Mouse (Mus musculus): ENCODE measurements at regions not wholly inside any gene's neighbourhood (a gene's known extent, or its start where the extent isn't known, plus 50 kb on each side); places are given as distances from the start of the nearest gene placed in this dataset.

- no peak for DNase-seq (ENCODE audit: low read depth)
- TF ChIP-seq CTCF (IDR thresholded peaks at IDR 0.05; ENCODE audit: borderline replicate concordance, extremely low read depth, insufficient read depth, insufficient read length) (no peak), POLR2A (IDR thresholded peaks at IDR 0.05; ENCODE audit: borderline replicate concordance, extremely low read depth, insufficient read depth, insufficient read length, poor library complexity, severe bottlenecking) (no peak)
These were observed 85.4 kb upstream of the Itprid2 start for GRCm38 (mm10) chr2:79549781-79550180.

DNA sequence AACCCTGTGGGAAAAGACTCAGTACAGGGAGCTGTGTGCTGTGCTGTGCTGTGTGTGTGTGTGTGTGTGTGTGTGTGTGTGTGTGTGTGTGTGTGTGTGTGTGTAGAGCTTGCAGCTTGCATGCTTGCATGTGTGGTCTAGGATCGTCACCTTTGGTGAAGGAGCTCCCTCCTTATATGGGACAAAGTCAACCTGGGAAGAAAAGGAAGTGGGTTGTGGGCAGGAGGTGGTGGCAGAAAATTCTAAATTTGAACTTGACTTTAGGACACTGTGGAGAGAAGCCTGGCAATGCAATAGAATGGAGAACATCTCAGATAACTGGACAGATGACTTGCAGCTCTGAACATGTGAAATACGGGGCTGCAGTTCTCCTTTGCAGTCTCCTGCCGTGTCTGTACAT lies 84.7 kb upstream of the Itprid2 start:
- TF ChIP-seq POLR2A (IDR thresholded peaks at IDR 0.05; ENCODE audit: borderline replicate concordance, extremely low read depth, insufficient read depth, insufficient read length, poor library complexity, severe bottlenecking), result no peak
- no peak for TF ChIP-seq CTCF (IDR thresholded peaks at IDR 0.05; ENCODE audit: borderline replicate concordance, extremely low read depth, insufficient read depth, insufficient read length)
- DNase-seq (ENCODE audit: low read depth), result no peak

DNA sequence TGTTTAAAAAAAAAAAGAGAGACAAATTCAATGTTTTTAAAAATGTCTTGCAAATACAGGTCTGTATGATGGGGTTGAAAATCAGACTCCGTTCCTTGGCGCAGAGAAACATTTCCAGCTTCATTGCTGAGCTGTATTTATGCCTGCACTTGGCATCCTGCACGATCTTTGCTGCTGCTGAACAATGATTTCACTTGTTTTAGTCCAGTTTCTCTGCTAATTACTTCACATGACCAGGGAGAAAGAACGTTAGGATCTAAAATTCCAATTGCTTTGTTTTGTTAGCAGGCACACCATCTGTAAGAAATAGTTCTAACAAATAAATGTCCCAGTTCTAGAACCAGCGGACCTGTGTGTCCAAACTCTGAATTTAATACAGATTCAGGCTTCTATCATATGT lies 82.7 kb upstream of the Itprid2 start:
- peak; percentile 71 for DNase-seq (ENCODE audit: low read depth)

GRCm38 (mm10) chr2:79555395-79555794 lies 79.8 kb upstream of the Itprid2 start:
- TF ChIP-seq POLR2A (IDR thresholded peaks at IDR 0.05; ENCODE audit: borderline replicate concordance, extremely low read depth, insufficient read depth, insufficient read length, poor library complexity, severe bottlenecking) (no peak), CTCF (IDR thresholded peaks at IDR 0.05; ENCODE audit: borderline replicate concordance, extremely low read depth, insufficient read depth, insufficient read length) (no peak)
- no peak for DNase-seq (ENCODE audit: low read depth)

More for the DNA sequence above, 82.7 kb upstream of the Itprid2 start:
- no peak for TF ChIP-seq CTCF (IDR thresholded peaks at IDR 0.05; ENCODE audit: borderline replicate concordance, extremely low read depth, insufficient read depth, insufficient read length)
- no peak for TF ChIP-seq POLR2A (IDR thresholded peaks at IDR 0.05; ENCODE audit: borderline replicate concordance, extremely low read depth, insufficient read depth, insufficient read length, poor library complexity, severe bottlenecking)

GRCm38 (mm10) chr2:79557361-79557760 lies 77.8 kb upstream of the Itprid2 start:
- no peak for TF ChIP-seq CTCF (IDR thresholded peaks at IDR 0.05; ENCODE audit: borderline replicate concordance, extremely low read depth, insufficient read depth, insufficient read length)
- no peak for TF ChIP-seq POLR2A (IDR thresholded peaks at IDR 0.05; ENCODE audit: borderline replicate concordance, extremely low read depth, insufficient read depth, insufficient read length, poor library complexity, severe bottlenecking)
- DNase-seq (ENCODE audit: low read depth), result no peak

GRCm38 (mm10) chr2:79566280-79566933 lies 68.7 kb upstream of the Itprid2 start:
- TF ChIP-seq POLR2A (IDR thresholded peaks at IDR 0.05; ENCODE audit: borderline replicate concordance, extremely low read depth, insufficient read depth, insufficient read length, poor library complexity, severe bottlenecking), result no peak
- no peak for TF ChIP-seq CTCF (IDR thresholded peaks at IDR 0.05; ENCODE audit: borderline replicate concordance, extremely low read depth, insufficient read depth, insufficient read length)
- peak; percentile 37 for DNase-seq (ENCODE audit: low read depth)

- DNase-seq (ENCODE audit: low read depth), result peak; percentile 16
- TF ChIP-seq CTCF (IDR thresholded peaks at IDR 0.05; ENCODE audit: borderline replicate concordance, extremely low read depth, insufficient read depth, insufficient read length), result no peak
- no peak for TF ChIP-seq POLR2A (IDR thresholded peaks at IDR 0.05; ENCODE audit: borderline replicate concordance, extremely low read depth, insufficient read depth, insufficient read length, poor library complexity, severe bottlenecking)
These were observed 67.7 kb upstream of the Itprid2 start for GRCm38 (mm10) chr2:79567413-79567934.

DNA sequence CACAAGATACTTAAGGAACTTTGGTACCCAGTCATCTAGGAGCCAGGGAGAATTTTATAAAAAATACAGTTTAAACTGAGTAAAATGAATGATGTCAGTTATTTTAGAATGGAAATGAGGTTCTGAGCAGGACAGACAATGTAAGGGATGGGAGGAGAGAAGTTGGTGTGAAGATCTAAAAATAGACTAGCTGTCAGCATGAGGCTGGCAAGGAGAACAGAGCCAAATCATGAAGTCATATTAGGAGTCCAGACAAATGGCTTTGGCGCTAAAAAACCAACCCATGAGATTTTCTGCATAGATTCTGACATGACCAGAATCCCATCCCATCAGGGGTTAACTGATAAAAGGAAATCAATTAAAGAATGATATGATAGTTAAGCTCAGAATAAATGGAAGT lies 65.5 kb upstream of the Itprid2 start:
- no peak for DNase-seq (ENCODE audit: low read depth)
- TF ChIP-seq CTCF (IDR thresholded peaks at IDR 0.05; ENCODE audit: borderline replicate concordance, extremely low read depth, insufficient read depth, insufficient read length) (no peak), POLR2A (IDR thresholded peaks at IDR 0.05; ENCODE audit: borderline replicate concordance, extremely low read depth, insufficient read depth, insufficient read length, poor library complexity, severe bottlenecking) (no peak)

DNA sequence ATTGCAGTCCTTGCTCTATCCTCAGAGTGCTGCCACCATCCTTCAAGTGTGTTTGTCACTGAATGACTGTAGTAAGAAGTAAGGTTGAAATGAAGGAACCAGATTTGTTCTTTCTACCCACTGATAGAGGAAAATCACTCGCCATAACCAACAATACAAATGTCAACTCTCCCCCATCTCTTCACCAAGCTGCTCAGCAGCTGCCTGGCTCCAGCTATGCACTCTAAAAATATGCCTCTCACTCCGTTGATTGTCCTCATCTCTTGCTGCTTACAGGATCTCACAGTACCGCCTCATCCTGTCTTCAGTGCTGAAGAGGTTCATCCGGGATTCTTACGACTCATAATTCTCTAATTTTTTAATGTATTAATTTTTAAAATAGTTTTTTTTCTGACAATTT lies 63.2 kb upstream of the Itprid2 start:
- TF ChIP-seq CTCF (IDR thresholded peaks at IDR 0.05; ENCODE audit: borderline replicate concordance, extremely low read depth, insufficient read depth, insufficient read length) (no peak), POLR2A (IDR thresholded peaks at IDR 0.05; ENCODE audit: borderline replicate concordance, extremely low read depth, insufficient read depth, insufficient read length, poor library complexity, severe bottlenecking) (no peak)
- DNase-seq (ENCODE audit: low read depth), result no peak

- TF ChIP-seq POLR2A (IDR thresholded peaks at IDR 0.05; ENCODE audit: borderline replicate concordance, extremely low read depth, insufficient read depth, insufficient read length, poor library complexity, severe bottlenecking) (no peak), CTCF (IDR thresholded peaks at IDR 0.05; ENCODE audit: borderline replicate concordance, extremely low read depth, insufficient read depth, insufficient read length) (no peak)
- DNase-seq (ENCODE audit: low read depth), result no peak
These were observed 60.1 kb upstream of the Itprid2 start for GRCm38 (mm10) chr2:79575074-79575473.

GRCm38 (mm10) chr2:79585022-79585774 lies 50.0 kb upstream of the Itprid2 start:
- no peak for TF ChIP-seq POLR2A (IDR thresholded peaks at IDR 0.05; ENCODE audit: borderline replicate concordance, extremely low read depth, insufficient read depth, insufficient read length, poor library complexity, severe bottlenecking)
- no peak for DNase-seq (ENCODE audit: low read depth)

All from brain, embryonic 14.5 days (tissue).